Mouse (Mus musculus) liver, embryonic 14.5 days (tissue): ENCODE data around the gene Armc7.

ENCODE experiments used
- CTCF ChIP-seq: IDR thresholded peaks from 2 replicates; pipeline ENCODE4 v1.5.1; 2016; ENCODE audit warnings: antibody characterized with exemption, low read depth, control low read depth
- EP300 ChIP-seq: IDR thresholded peaks from 2 replicates; pipeline ENCODE4 v1.6.1; 2016; ENCODE audit warnings: antibody characterized with exemption, low read depth

DNA sequence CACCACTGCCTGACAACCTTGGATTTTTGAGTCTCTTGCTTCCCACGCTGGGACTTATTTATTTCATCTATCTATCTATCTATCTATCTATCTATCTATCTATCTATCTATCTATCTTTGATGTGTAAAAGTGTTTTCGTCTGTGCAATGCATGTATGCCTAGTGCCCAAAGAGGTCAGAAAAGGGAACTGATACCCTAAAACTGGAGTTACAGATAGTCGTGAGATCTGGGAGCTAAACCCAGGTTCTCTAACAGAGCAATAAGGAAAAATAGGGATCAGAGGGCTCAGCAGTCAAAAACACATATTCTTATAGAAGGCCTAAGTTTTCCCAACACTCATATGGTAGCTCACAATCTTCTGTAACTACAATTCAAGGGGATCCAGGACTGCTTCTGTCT is 44.1 kb downstream of the Armc7 start:
- TF ChIP-seq CTCF: no peak
- no peak for TF ChIP-seq EP300
